Mouse (Mus musculus): ENCODE results near the gene Rimkla. TPM values are rescaled to one million over a fixed set of nuclear protein-coding genes. Genes with fewer than 3 reads are reported as not detected.
A peak's percentile ranks its signal among the peaks of the same experiment; 100 is the strongest.
"Not testable (repeated sequence)": the region's sequence is repeated elsewhere in the genome, so short reads cannot be mapped to it uniquely, and the experiment has no call there.

Rimkla gene
- 10 to 100 TPM; 19.5 to 21.4 TPM for total RNA-seq (2021)
- long read RNA-seq, experiment 1, full-length matches to known transcripts, result 4 of 13 reads
- long read RNA-seq, experiment 1, partial matches to known transcripts, result 0 of 13 reads
- long read RNA-seq, experiment 1, other reads (novel, unspliced or antisense), result 9 of 13 reads
- long read RNA-seq, experiment 2, full-length matches to known transcripts, result 12 of 25 reads
- long read RNA-seq, experiment 2, partial matches to known transcripts, result 6 of 25 reads
- long read RNA-seq, experiment 2, other reads (novel, unspliced or antisense), result 7 of 25 reads

DNA sequence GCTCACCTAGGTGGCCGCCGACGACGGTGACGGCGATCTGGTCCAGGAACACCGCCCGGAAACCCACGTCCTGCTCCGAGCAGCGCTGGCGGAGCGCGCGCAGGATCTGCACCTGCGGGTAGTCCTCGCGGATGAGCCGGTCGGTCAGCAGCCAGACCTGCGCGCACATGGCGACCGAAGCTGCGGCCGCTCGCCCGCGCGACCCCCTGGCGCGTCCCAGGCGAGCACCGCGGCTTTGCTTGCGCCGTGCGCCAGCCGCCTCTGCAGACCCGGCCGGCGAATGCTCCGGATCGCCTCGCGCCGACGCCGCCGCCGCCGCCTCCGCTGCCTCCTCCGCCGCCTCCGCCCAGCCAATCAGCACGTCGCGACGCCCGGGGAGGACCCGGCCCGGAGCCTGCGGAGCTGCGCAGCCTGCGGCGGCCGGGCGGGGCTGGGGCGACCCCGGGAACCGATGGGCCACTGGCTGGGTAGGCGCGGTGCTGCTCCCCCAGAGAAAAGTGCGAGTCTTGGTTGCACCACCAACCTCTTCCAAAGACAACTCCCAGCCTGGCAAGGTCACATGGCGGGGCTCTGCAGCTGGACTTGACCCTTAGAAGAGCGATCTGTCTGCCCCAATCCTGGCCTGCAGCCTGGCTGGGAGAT lies at the start of gene Rimkla:
Gene Rimkla (minus strand): TSS at position 338 of the 642 bp plus-strand sequence.
- DNase-seq (ENCODE audit: low spot score in 2 of 2), result peak; percentile 58 to 61

DNA sequence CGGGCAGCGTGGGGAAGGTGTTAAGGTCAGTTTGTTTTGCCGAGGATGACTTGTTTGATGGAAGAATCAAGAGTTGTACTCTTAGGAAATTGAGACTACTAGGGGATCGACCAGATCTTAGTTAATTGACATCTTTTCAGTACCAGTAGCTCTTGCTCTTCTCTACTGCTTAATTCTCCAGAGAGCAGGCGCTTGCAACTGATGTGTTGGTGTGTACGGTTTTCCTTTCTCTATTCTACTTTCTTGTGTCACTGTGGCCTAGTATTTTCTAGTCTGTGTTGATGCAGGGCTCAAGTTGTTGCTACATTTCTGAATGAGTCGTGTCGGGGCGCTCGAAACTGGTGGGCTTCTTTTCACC lies 48.1 kb upstream of the Rimkla start:
- DNase-seq (ENCODE audit: low spot score in 2 of 2), result no peak

DNA sequence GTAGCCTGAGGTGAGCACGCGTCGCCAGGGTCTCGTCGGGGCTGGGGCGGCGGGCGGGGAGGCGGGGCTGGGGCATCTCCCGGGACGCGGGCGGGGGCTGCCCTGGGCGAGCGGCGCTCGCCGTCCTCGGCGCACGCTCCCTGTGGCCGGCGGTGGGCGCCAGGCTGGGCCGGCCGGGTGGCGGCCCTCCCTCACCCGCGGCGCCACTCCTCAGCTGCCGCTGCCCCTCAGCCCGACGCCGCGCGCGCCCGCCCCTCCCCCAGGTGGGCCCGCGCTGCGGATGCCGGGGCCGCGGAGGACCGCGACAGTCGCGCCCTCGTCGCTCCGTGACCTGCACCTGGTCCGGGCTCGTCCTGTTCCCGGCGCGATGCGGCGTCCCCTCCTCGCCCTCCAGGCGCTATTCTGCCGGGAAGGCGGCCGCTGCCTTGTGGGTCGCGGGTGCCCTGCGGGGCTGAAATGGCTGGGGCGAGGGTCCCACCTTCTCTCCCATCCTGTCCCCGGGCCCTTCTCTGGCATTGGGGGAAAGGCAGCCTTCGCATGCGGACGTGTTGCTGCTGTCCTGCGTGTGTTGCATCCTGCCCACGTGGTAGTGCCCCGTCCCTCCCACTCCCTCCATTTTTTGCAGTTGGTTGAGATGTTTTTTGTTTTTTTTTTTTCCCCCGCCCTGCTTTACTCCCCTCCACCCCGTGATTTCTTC lies 47.6 kb upstream of the Rimkla start:
- peak; percentile 32 to 37 for DNase-seq (ENCODE audit: low spot score in 2 of 2)

DNA sequence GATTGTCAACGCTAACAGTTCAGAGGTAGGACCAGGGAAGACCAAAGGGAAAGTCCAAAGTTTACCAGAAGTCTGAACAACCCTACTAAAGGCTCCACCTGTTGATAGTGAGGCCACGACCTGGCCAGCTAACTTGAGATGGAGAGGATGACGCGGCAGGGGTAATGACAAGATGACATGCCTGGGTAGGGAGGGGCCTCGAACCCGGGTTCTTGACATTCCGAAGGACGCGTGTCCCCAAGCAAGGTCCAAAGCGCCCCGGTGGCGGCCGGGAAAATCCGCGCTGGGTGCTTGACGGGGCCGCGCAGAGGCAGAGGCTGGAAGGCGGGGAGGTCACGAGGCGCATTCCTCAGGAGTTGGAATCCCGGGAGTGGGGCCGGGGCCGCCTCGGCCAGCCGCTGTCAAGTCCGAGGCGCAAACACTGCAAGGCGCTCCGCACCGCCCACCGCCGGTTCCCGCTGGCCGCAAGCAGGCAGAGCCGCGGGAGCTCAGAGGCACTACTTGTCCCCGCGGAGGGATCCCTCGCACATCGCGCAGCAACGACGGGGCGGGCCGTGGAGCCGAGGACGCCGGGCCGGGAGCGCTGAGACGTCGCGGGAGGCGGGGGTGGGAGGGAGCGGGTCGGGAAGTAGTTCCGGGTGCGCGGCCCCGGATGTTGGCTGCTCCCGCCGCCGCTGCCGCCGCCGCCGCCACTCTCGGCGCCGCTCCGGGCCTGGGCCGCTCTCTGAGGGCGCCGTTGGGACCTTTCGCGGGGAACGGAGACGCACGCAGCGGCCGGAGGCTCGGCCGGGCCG lies 46.8 kb upstream of the Rimkla start, which contains the start of gene Frg2f1:
Gene Frg2f1 (minus strand): TSS at position 499 of the 794 bp plus-strand sequence.
- DNase-seq (ENCODE audit: low spot score in 2 of 2), result peak; percentile 94 to 97

DNA sequence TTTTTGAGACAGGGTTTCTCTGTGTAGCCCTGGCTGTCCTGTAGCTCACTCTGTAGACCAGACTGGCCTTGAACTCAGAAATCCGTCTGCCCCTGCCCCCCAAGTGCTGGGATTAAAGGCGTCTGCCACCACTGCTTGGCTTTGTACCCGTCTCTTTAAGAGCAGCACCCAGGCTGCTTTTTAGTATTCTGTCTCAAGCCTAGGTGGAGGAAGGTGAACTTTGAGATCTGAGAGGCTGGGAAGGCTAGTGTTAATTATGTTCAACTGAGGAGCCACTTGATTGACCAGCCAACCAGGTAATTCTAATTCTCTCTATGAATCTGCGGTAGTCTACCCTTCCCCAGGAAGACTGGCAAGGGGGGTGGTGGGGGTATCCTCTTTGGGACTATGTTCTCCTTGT lies 45.0 kb upstream of the Rimkla start:
- DNase-seq (ENCODE audit: low spot score in 2 of 2), result no peak

DNA sequence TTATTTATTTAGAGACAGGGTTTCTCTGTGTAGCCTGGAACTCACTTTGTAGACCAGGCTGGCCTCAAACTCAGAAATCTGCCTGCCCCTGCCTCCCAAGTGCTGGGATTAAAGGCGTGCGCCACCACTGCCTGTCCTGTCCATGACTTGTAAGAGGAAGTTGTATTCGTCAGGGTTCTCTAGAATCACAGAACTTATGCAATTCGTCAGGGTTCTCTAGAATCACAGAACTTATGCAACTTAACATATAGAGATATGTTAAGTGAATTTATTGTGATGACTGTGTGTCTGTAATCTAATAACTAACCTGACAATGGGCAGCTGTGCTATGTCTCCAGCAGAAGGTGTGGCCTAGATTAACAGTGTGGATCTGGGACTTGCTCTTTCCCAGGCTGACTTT lies 44.2 kb upstream of the Rimkla start, which contains the start of gene Foxj3:
Gene Foxj3 (plus strand): TSS at position 390 of the 400 bp plus-strand sequence.
- not testable (repeated sequence) for DNase-seq (ENCODE audit: low spot score in 2 of 2)

DNA sequence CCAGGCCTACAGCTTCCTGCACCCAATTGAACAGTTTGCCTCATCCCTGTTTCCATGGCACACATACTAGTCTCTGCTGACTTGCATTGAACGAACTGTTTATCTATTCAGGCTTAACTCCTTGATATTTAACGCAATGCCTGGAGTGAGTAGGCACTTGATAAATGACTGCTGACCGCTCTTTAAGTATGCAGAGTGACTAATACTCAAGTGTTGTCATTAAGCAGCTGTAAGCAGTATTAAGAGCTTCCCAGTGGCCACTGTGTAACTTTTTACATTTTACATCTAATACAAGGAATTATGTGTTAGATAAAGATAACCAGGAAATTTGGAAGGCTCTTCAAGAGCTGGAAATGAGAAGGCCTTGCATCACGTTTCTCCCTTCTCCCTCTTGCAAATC lies 42.7 kb upstream of the Rimkla start:
- DNase-seq (ENCODE audit: low spot score in 2 of 2), result no peak

DNA sequence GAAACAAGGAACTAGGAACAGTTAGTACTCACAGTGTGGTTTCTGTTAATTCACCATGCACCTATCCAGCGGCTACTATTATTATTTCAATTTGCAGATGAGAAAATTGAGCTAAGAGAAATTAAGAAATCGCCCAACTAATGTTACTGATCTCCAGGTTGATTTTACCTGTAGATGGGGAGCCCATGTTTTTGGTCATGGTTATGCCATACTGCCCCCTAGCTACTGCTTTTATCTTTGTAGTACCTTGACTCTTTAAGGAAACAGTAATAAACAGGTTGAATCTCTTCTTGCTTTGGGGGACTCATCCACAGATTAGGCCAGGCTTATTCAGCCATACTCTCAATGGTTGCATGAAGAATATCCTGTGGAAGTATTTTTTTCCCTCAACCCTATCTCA lies 39.4 kb upstream of the Rimkla start:
- no peak for DNase-seq (ENCODE audit: low spot score in 2 of 2)

DNA sequence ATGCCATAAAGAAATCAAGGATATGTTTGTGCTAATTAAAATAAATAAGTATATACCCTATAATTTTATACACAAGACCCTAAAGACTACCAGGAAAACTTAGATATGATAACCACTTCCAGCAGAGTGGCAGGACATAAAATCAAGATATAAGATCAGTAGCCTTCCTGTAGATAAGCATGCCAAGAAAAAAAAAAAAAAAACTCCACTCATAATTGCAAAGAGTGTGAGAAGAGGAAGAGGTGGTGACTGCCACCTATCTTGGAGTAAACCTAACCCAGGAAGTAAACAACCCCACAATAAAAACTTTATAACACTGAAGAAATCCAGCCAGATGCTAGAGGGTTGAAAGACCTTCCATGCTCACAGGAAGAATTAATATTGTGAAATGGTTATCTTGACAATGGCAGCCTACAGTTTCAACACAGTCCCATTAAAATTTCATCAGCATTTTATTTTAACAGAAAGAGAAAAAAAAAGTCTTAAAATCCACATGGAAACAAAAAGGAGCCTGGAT lies 34.0 kb upstream of the Rimkla start:
- DNase-seq (ENCODE audit: low spot score in 2 of 2), result no peak

DNA sequence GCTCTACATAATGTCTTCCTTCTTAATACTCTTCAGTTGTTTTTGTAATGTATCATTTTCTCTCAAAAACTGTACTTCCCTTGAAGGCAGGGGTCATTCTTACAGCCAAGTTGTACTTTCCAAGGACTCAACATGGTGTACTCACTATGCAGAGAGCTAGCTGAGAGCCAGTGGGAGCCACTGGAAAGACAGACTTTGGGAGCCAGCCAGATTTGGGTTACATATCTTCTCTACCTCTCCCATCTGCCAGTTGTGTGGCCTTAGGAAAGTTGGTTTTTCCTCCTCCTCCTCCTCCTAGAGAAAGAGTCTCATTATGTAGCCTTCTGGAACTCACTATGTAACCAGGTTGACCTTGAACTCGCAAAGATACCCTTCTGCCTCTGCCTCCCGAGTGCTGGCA lies 32.0 kb upstream of the Rimkla start:
- DNase-seq (ENCODE audit: low spot score in 2 of 2), result no peak

DNA sequence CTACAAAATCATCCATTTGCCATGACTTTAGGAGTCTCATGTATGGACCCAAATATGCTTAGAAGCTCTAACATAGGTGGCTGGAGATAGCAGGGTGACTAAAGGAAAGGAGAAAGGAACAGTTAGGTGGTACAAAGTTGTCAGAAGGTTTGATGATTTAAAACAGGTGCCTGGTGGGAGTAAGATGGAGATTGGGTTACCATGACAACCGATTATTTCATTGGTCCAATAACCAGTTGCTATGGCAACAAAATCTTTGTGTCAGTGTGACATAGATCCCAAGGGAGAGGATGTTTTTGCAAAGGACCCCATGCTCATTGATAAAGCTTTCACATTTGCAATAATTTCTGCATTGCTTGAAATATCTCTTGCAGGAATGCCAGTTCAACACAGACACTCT lies 31.6 kb upstream of the Rimkla start:
- DNase-seq (ENCODE audit: low spot score in 2 of 2), result peak; percentile 17 to 67

DNA sequence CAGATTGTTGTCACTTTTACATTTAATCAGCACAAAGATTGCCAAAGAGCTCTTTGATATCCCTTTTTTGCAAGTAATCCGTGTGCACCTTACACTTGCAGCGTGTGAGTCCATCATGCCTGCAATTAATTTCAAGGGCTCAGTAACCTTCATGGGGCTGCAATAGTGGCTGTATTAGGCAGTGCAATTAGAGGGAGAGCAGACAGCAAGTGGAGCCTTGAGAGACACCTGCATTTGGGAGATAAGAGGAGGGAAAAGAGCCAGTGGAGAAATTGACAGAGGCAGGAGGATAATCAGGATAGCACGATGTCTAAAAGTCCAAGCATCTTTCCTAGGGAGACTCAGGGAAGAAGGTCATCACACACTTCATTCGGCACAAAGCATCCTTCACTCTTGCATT lies 31.1 kb upstream of the Rimkla start:
- no peak for DNase-seq (ENCODE audit: low spot score in 2 of 2)

DNA sequence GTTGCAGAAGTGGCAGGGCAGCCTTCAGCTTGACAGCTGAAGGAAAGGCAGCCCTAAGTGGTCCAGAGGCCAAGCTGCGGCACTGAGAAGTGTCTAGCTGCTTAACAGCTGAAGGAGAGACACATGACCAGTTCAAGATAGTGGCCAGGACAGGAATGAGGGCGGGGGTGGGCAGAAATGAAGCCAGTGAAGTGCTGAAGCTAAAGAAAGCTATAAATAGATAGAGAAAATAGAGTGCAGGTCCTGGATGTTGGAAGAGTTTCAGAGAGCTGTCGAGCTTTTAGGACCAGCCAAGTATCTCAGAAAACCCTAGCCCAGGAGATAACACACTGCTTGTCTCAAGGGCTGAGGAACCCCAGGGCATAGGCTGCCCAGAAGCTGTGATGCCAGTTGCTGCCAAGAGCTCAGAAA lies 20.3 kb upstream of the Rimkla start:
- no peak for DNase-seq (ENCODE audit: low spot score in 2 of 2)

DNA sequence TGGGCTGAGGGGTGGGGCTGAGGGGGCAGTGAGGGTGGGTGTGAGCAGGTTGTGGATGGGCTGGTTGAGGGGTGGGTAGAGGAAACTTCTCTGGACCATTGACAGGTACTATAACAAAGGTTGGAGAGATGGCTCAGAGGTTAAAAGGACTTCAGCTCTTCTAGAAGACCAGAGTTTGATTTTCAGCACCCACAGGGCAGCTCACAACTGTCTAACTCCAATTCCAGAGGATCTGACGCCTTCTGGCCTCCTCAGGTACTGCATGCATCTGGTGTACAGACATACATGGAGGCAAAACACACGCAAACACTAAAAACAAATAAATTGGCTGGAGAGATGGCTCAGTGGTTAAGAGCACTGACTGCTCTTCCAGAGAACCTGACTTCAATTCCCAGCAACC lies 19.2 kb upstream of the Rimkla start:
- DNase-seq (ENCODE audit: low spot score in 2 of 2), result no peak

DNA sequence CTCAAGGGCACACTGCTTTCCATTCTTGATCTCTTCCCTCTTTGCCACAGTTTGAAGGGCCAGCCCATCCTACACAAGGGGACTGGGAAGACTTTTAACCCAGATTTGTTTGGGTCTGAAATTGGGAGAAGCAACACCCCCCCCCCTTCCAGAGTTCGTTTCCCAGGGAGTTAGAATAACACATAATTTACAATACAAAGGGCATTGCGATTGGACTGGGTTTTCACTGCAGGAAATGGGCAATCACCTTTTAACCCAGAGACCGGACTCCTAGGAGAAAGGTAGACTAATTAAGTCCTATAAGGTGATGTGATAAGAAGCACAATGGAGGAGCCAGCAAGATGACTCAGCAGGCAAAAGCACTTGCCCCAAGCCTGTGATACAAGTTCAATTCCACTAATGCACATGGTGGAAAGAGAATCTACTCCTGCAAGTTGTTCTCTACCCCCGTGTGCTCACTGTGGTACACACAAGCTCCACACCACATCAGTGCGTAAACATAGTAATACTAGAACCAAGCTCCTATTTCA lies 6.0 kb upstream of the Rimkla start:
- no peak for DNase-seq (ENCODE audit: low spot score in 2 of 2)

DNA sequence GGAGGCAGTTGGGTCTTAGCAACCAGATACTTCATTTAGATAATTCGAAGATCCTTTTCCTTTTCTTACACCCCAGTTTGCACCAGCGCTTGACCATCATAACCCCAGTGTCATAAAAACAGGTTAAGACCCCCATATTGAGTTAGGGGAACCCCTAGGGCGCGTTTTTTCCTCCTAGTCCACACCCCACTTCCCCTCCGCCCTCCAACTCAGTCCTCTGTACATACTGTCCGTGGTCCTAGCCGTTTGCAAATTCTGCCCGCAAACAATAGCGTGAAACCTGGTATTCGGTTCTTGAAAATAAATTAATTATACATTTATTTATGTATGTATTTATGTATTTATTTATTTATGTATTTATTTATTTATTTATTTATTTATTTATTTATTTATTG lies 502 bp upstream of the Rimkla start:
- DNase-seq (ENCODE audit: low spot score in 2 of 2), result no peak

DNA sequence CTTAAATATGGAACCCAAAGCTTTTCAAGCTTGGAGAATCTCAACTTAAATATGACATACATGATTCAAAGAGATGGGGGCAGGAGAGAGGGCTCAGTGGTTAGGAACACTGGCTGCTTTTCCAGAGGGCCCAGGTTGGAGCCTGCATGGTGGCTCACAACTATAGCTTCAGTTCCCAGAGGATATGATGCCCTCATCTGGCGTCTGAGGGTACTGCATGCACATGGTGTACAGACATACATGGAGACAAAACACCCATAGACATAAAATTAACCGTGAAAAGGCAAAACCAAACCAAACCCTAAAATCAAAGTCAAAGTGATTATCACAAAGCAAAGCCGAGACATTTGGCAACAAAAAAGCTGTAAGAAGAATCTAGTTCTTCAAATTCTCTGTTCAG lies 1.6 kb downstream of the Rimkla start:
- peak; percentile 48 to 54 for DNase-seq (ENCODE audit: low spot score in 2 of 2)

DNA sequence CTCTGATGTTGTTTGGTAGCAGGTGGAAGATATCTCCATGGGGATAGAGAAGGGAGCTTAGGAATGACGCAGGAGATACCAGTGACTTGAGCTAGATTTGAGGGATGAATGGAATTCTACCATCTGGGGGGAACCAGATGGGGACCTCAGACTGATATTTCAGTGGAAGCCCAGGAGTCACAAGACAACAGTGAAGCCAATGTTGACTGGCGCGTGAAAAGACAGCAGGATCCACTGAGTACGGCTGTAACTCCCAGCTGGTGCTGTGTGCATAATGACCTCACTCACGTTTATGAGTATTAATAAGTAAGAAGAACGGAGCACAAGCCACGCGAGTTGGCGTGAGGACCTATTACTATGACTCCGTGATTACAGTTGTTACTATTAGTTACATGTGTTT lies 2.8 kb downstream of the Rimkla start:
- peak in 1 of 2 experiments; percentile 28 for DNase-seq (ENCODE audit: low spot score in 2 of 2)

DNA sequence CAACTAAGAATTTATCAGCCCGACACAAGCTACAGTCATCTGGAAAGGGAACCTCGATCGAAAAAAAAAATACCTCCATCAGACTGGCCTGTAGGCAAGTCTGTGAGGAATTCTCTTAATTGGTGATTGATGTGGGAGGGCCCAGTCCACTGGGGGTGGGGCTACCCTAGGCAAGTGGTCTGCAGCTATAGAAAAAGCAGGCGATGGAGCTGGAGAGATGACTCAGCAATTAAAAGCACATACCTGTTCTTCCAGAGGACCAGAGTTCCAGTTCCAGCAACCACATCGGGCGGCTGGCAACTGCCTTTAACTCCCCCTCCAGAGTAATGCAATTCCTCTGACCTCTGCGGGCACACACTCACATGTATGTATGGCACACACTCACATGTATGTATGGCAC lies 7.5 kb downstream of the Rimkla start:
- DNase-seq (ENCODE audit: low spot score in 2 of 2), result no peak

DNA sequence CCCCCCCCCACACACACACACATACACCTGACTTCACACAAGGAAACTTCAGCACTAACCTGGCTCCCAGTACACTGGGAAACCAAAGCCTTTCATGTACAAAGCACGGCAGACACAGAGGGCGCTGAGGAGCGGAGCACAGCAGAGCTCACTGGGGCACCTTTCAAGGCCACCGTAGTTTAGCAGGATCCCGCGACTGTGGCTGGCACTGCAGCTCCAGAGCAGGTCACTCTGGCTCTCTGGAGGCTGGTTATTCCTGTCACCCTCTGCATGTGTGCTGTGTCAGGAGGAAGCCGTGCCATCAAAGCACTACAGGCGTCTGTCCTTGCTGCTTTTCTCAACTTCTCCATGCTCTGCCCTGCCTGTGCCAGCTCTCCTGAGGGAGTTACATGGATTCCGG lies 9.4 kb downstream of the Rimkla start:
- DNase-seq (ENCODE audit: low spot score in 2 of 2), result no peak

DNA sequence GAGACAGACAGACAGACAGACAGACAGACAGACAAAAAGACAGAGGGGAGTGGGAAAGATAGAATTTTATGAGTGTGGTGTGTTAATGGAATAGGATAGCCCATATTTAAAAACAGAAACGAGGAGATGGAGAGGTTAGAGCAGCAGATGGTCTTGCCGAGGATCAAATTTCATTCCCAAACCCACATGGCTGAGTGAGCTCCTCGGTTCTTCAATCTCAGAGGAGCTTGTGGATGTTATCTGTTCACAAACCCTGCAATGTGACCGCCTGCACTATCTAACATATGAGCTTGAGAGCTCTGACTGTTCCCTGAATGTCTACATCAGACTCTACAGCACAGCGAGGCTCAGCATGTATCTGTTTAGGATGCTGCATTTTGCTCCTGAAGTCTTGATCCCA lies 19.3 kb downstream of the Rimkla start:
- no peak for DNase-seq (ENCODE audit: low spot score in 2 of 2)

Data from layer of hippocampus, postnatal 14 days (tissue).